ENCODE assay signal across 8 mouse cellular contexts in genomic region chr19:5801432-5801964, GRCm38 (mm10). TPM values are rescaled to one million over a fixed set of nuclear protein-coding genes. Genes with fewer than 3 reads are reported as not detected.
DNase-seq lines count a peak whose midpoint lies in the region; ATAC-seq lines count a peak whose summit lies in the region.

No protein-coding gene starts in this region.

- peaks cover 28% of the 10 kb centered on the region for H3K36me3 ChIP-seq in kidney, embryonic 14.5 days (ENCODE audit: control insufficient read depth, insufficient read depth, low read length)
- peaks cover 21% of the 10 kb centered on the region for H3K36me3 ChIP-seq in hindbrain, embryonic 13.5 days
- H3K36me3 ChIP-seq in midbrain, embryonic 16.5 days (ENCODE audit: control insufficient read depth, insufficient read depth, low read length), result peaks cover 2% of the 10 kb centered on the region; the same call in 1 of the 2 replicates

- peak overlapping the region; percentile 94 for H3K4me3 ChIP-seq in kidney, embryonic 14.5 days (ENCODE audit: low read length)
- peak overlapping the region; percentile 87 for H3K4me3 ChIP-seq in hindbrain, embryonic 13.5 days
- H3K4me3 ChIP-seq in midbrain, embryonic 16.5 days (ENCODE audit: low read depth, low read length), result peak overlapping the region; percentile 61

- DNase-seq in kidney, adult 11 months, result no peak
- peak; percentile 48 for DNase-seq in NIH3T3 (ENCODE audit: low read depth)
- DNase-seq in thymus, postnatal 0 days (ENCODE audit: low spot score), result no peak
- DNase-seq in right cerebral cortex, postnatal 10 days (ENCODE audit: low spot score in 2 of 2), result no peak
- DNase-seq in layer of hippocampus, adult 18-20 months (ENCODE audit: low spot score in 2 of 2), result no peak

- H3K27ac ChIP-seq in kidney, embryonic 14.5 days (ENCODE audit: low read depth, low read length), result peak overlapping the region; percentile 99
- H3K27ac ChIP-seq in hindbrain, embryonic 13.5 days, result peak overlapping the region; percentile 100
- H3K27ac ChIP-seq in midbrain, embryonic 16.5 days (ENCODE audit: low read length), result peak overlapping the region; percentile 100

- H3K4me2 ChIP-seq in kidney, embryonic 14.5 days (replicated peaks; ENCODE audit: low read depth, low read length), result peak overlapping the region; percentile 91
- H3K4me2 ChIP-seq in hindbrain, embryonic 13.5 days, result peak overlapping the region; percentile 99
- peak overlapping the region; percentile 79 for H3K4me2 ChIP-seq in midbrain, embryonic 16.5 days (ENCODE audit: low read length)

- peak overlapping the region; percentile 99 for H3K9ac ChIP-seq in kidney, embryonic 14.5 days (ENCODE audit: low read depth, low read length)
- H3K9ac ChIP-seq in hindbrain, embryonic 13.5 days, result peak overlapping the region; percentile 99
- peak overlapping the region; percentile 74 for H3K9ac ChIP-seq in midbrain, embryonic 16.5 days (ENCODE audit: low read depth, low read length)

- peaks cover 29% of the 10 kb centered on the region for H3K4me1 ChIP-seq in kidney, embryonic 14.5 days (ENCODE audit: control insufficient read depth, insufficient read depth, low read length)
- H3K4me1 ChIP-seq in hindbrain, embryonic 13.5 days (replicated peaks), result peaks cover 46% of the 10 kb centered on the region
- peaks cover 26% of the 10 kb centered on the region for H3K4me1 ChIP-seq in midbrain, embryonic 16.5 days (ENCODE audit: control insufficient read depth, insufficient read depth, low read length)

- no peak for ATAC-seq in kidney, embryonic 14.5 days (ENCODE audit: low FRiP score, low TSS enrichment)
- ATAC-seq in hindbrain, embryonic 13.5 days (ENCODE audit: low FRiP score), result no peak
- no peak for ATAC-seq in midbrain, embryonic 16.5 days

- H3K9me3 ChIP-seq in kidney, embryonic 14.5 days (ENCODE audit: control insufficient read depth, low read length), result no peaks in the 10 kb centered on the region
- H3K9me3 ChIP-seq in hindbrain, embryonic 13.5 days, result no peaks in the 10 kb centered on the region
- H3K9me3 ChIP-seq in midbrain, embryonic 16.5 days (replicated peaks; ENCODE audit: control insufficient read depth, low read length, poor library complexity, severe bottlenecking), result no peaks in the 10 kb centered on the region

- WGBS in kidney, embryonic 14.5 days, result 1% methylated on average over 3 of the region's 3 CpGs
- 8% methylated on average over 3 of the region's 3 CpGs for WGBS in hindbrain, embryonic 13.5 days
- 3% methylated on average over 3 of the region's 3 CpGs for WGBS in midbrain, embryonic 16.5 days

- H3K27me3 ChIP-seq in kidney, embryonic 14.5 days (ENCODE audit: control insufficient read depth, insufficient read depth, low read length), result no peaks in the 10 kb centered on the region
- no peaks in the 10 kb centered on the region for H3K27me3 ChIP-seq in hindbrain, embryonic 13.5 days
- no peaks in the 10 kb centered on the region for H3K27me3 ChIP-seq in midbrain, embryonic 16.5 days (ENCODE audit: control insufficient read depth, insufficient read depth, low read depth, low read length)

RNA-seq across cellular contexts. Expression of gene Scyl1, which starts 30.3 kb away (rescaled TPM):
- 54.7 and 73.5 TPM in 2 replicates for polyA plus RNA-seq in kidney, embryonic 14.5 days (2014; fragmentation: Nextera tagmentation; extraction: Ambion mirVana)
- 67.6 and 72.4 TPM in 2 replicates for polyA plus RNA-seq in hindbrain, embryonic 13.5 days (2015; fragmentation: Nextera tagmentation; extraction: Ambion mirVana)
- 86.3 and 86.6 TPM in 2 replicates for polyA plus RNA-seq in midbrain, embryonic 16.5 days (2015; fragmentation: Nextera tagmentation; extraction: Ambion mirVana)
- polyA plus RNA-seq in thymus, postnatal 0 days (2015; fragmentation: Nextera tagmentation; extraction: Ambion mirVana), result 38.0 and 40.9 TPM in 2 replicates
- total RNA-seq in layer of hippocampus, adult 18-20 months (2021), result 10 to 100 TPM; 77.3 to 80.3 TPM
